Mouse (Mus musculus) heart, embryonic 16.5 days (tissue): Measurements from ENCODE around the gene 6330409D20Rik. TPM values are rescaled to one million over a fixed set of nuclear protein-coding genes. Genes with fewer than 3 reads are reported as not detected.
A peak's percentile ranks its signal among the peaks of the same experiment; 100 is the strongest.

Experiments used
- microRNA counts: library from miRNA; unstranded; fragments of <30 nt; microRNA quantifications from one replicate; lab custom pipeline; 2016
- microRNA-seq: library from miRNA; unstranded; fragments of <30 nt; microRNA quantifications from one replicate; pipeline ENCODE4, GENCODE M21; 2017
- polyA plus RNA-seq: library from polyadenylated mRNA; unstranded; fragments of >200 nt; fragmentation: Nextera tagmentation; extraction: Ambion mirVana; gene quantifications from 2 replicates; pipeline ENCODE4 v1.2.1, GENCODE M21; 2015

6330409D20Rik gene
- polyA plus RNA-seq, 1 experiment from 2014 or later: 0.26 TPM

MicroRNAs encoded within 50 kb of the gene (microRNA counts, 519-probe panel; counts per million panel counts)
- microRNA mmu-miR-2861 (lab: Ali Mortazavi, UCI): 2,173 counts per million, percentile 34 among the panel's probes with 10 or more counts

Small RNA genes within 50 kb of the gene (microRNA-seq; reads per million reads assigned to microRNA genes)
- gene Mir2861: not detected
- gene Mir3960: not detected
- not detected for gene Mir8093

Other genes with a start within 250 kb of the 6330409D20Rik start
- 5.8 and 6.6 TPM in 2 replicates for gene Fam102a, start 205.7 kb downstream of the 6330409D20Rik start, polyA plus RNA-seq
- gene Dpm2, start 170.2 kb downstream of the 6330409D20Rik start, polyA plus RNA-seq: 72.1 and 73.0 TPM in 2 replicates
- 0.16 and 0.32 TPM in 2 replicates for gene Pip5kl1, start 166.2 kb downstream of the 6330409D20Rik start, polyA plus RNA-seq
- not detected in 2 replicates for gene 9430097D07Rik, start 165.3 kb downstream of the 6330409D20Rik start, polyA plus RNA-seq
- gene St6galnac4, start 153.9 kb downstream of the 6330409D20Rik start, polyA plus RNA-seq: 40.6 and 40.7 TPM in 2 replicates
- gene St6galnac6, start 141.3 kb downstream of the 6330409D20Rik start, polyA plus RNA-seq: 33.4 and 34.1 TPM in 2 replicates
- 470 and 488 TPM in 2 replicates for gene Ak1, start 119.3 kb downstream of the 6330409D20Rik start, polyA plus RNA-seq
- gene Eng, start 94.4 kb downstream of the 6330409D20Rik start, polyA plus RNA-seq: 170 and 176 TPM in 2 replicates
- gene Fpgs, start 36.9 kb downstream of the 6330409D20Rik start, polyA plus RNA-seq: 16.7 and 16.9 TPM in 2 replicates
- 57.1 and 59.8 TPM in 2 replicates for gene Cdk9, start 27.9 kb downstream of the 6330409D20Rik start, polyA plus RNA-seq
- gene Sh2d3c, start 20.0 kb downstream of the 6330409D20Rik start, polyA plus RNA-seq: 32.4 and 33.6 TPM in 2 replicates
- gene Tor2a, start 16.2 kb upstream of the 6330409D20Rik start, polyA plus RNA-seq: 38.1 and 38.9 TPM in 2 replicates
- 0.34 and 0.43 TPM in 2 replicates for gene Ttc16, start 34.6 kb upstream of the 6330409D20Rik start, polyA plus RNA-seq
- 5.2 and 6.1 TPM in 2 replicates for gene Ptrh1, start 34.8 kb upstream of the 6330409D20Rik start, polyA plus RNA-seq
- gene Cfap157, start 43.4 kb upstream of the 6330409D20Rik start, polyA plus RNA-seq: 0.53 and 0.70 TPM in 2 replicates
- 28.0 and 29.2 TPM in 2 replicates for gene Stxbp1, start 106.2 kb upstream of the 6330409D20Rik start, polyA plus RNA-seq
- gene Fam129b, start 135.1 kb upstream of the 6330409D20Rik start, polyA plus RNA-seq: 44.9 and 57.3 TPM in 2 replicates
- 90.1 and 92.2 TPM in 2 replicates for gene Rpl12, start 220.5 kb upstream of the 6330409D20Rik start, polyA plus RNA-seq
- gene Lrsam1, start 220.6 kb upstream of the 6330409D20Rik start, polyA plus RNA-seq: 8.2 and 8.8 TPM in 2 replicates
- 24.3 and 25.4 TPM in 2 replicates for gene Slc2a8, start 241.1 kb upstream of the 6330409D20Rik start, polyA plus RNA-seq